Mouse (Mus musculus): ENCODE results near the gene Rpia. TPM values are rescaled to one million over a fixed set of nuclear protein-coding genes. Genes with fewer than 3 reads are reported as not detected.

Rpia gene
- polyA plus RNA-seq, 1 experiment, result 10.0 TPM

- no peak overlapping the region for H3K4me3 ChIP-seq (ENCODE audit: insufficient read depth, poor library complexity, severe bottlenecking)
- H3ac ChIP-seq (ENCODE audit: control insufficient read depth, insufficient read length, low read depth), result no peak overlapping the region
- no peaks in the 10 kb centered on the region for H3K27me3 ChIP-seq (ENCODE audit: control insufficient read depth, insufficient read depth, insufficient read length)
- no peaks in the 10 kb centered on the region for H3K79me2 ChIP-seq (ENCODE audit: control insufficient read depth, insufficient read depth)
- no peaks in the 10 kb centered on the region for H3K79me3 ChIP-seq (ENCODE audit: low read depth)
- TF ChIP-seq MAX (IDR thresholded peaks at IDR 0.05) (no peak), USF1 (IDR thresholded peaks at IDR 0.05; ENCODE audit: low read depth) (no peak), CTCF (IDR thresholded peaks at IDR 0.05; ENCODE audit: control insufficient read depth, insufficient read depth, insufficient read length) (no peak), MYOG (IDR thresholded peaks at IDR 0.05; ENCODE audit: control insufficient read depth, extremely low read depth, insufficient read length) (no peak), MYOD1 (IDR thresholded peaks at IDR 0.05; ENCODE audit: control insufficient read depth, insufficient read length, low read depth) (no peak), FOSL1 (IDR thresholded peaks at IDR 0.05; ENCODE audit: insufficient read depth, low read length, poor library complexity, severe bottlenecking) (no peak), CEBPB (IDR thresholded peaks at IDR 0.05; ENCODE audit: low read depth) (no peak)
- peaks cover 5% of the 10 kb centered on the region for H3K36me3 ChIP-seq (ENCODE audit: control insufficient read depth, insufficient read depth)
Measured at GRCm38 (mm10) chr6:70773769-70774168, 18.3 kb downstream of the Rpia start.

- no peaks in the 10 kb centered on the region for H3K79me3 ChIP-seq (ENCODE audit: low read depth)
- no peak for TF ChIP-seq MAX (IDR thresholded peaks at IDR 0.05)
- TF ChIP-seq MYOD1 (IDR thresholded peaks at IDR 0.05; ENCODE audit: control insufficient read depth, insufficient read length, low read depth), result no peak
- no peak for TF ChIP-seq MYOG (IDR thresholded peaks at IDR 0.05; ENCODE audit: control insufficient read depth, extremely low read depth, insufficient read length)
- peak; percentile 89 for TF ChIP-seq CTCF (IDR thresholded peaks at IDR 0.05; ENCODE audit: control insufficient read depth, insufficient read depth, insufficient read length)
- no peak for TF ChIP-seq CEBPB (IDR thresholded peaks at IDR 0.05; ENCODE audit: low read depth)
- no peak overlapping the region for H3K4me3 ChIP-seq (ENCODE audit: insufficient read depth, poor library complexity, severe bottlenecking)
- no peak overlapping the region for H3ac ChIP-seq (ENCODE audit: control insufficient read depth, insufficient read length, low read depth)
- H3K36me3 ChIP-seq (ENCODE audit: control insufficient read depth, insufficient read depth), result peaks cover 15% of the 10 kb centered on the region
- no peaks in the 10 kb centered on the region for H3K79me2 ChIP-seq (ENCODE audit: control insufficient read depth, insufficient read depth)
- no peaks in the 10 kb centered on the region for H3K27me3 ChIP-seq (ENCODE audit: control insufficient read depth, insufficient read depth, insufficient read length)
Measured at GRCm38 (mm10) chr6:70768769-70769168, 23.3 kb downstream of the Rpia start.

GRCm38 (mm10) chr6:70765076-70765475, 27.0 kb downstream of the Rpia start:
- Histone ChIP-seq H3ac (ENCODE audit: control insufficient read depth, insufficient read length, low read depth) (no peak overlapping the region), H3K79me2 (ENCODE audit: control insufficient read depth, insufficient read depth) (no peaks in the 10 kb centered on the region), H3K4me3 (ENCODE audit: insufficient read depth, poor library complexity, severe bottlenecking) (no peak overlapping the region), H3K36me3 (ENCODE audit: control insufficient read depth, insufficient read depth) (peaks cover 10% of the 10 kb centered on the region), H3K27me3 (ENCODE audit: control insufficient read depth, insufficient read depth, insufficient read length) (no peaks in the 10 kb centered on the region), H3K79me3 (ENCODE audit: low read depth) (no peaks in the 10 kb centered on the region)
- TF ChIP-seq CEBPB (IDR thresholded peaks at IDR 0.05; ENCODE audit: low read depth) (no peak), MAX (IDR thresholded peaks at IDR 0.05) (no peak), CTCF (IDR thresholded peaks at IDR 0.05; ENCODE audit: control insufficient read depth, insufficient read depth, insufficient read length) (no peak), USF1 (IDR thresholded peaks at IDR 0.05; ENCODE audit: low read depth) (no peak), MYOG (IDR thresholded peaks at IDR 0.05; ENCODE audit: control insufficient read depth, extremely low read depth, insufficient read length) (no peak), FOSL1 (IDR thresholded peaks at IDR 0.05; ENCODE audit: insufficient read depth, low read length, poor library complexity, severe bottlenecking) (no peak), MYOD1 (IDR thresholded peaks at IDR 0.05; ENCODE audit: control insufficient read depth, insufficient read length, low read depth) (no peak)

GRCm38 (mm10) chr6:70764551-70764950, 27.5 kb downstream of the Rpia start:
- no peaks in the 10 kb centered on the region for H3K79me3 ChIP-seq (ENCODE audit: low read depth)
- peaks cover 10% of the 10 kb centered on the region for H3K36me3 ChIP-seq (ENCODE audit: control insufficient read depth, insufficient read depth)
- no peak overlapping the region for H3ac ChIP-seq (ENCODE audit: control insufficient read depth, insufficient read length, low read depth)
- no peak overlapping the region for H3K4me3 ChIP-seq (ENCODE audit: insufficient read depth, poor library complexity, severe bottlenecking)
- no peaks in the 10 kb centered on the region for H3K79me2 ChIP-seq (ENCODE audit: control insufficient read depth, insufficient read depth)
- TF ChIP-seq MYOG (IDR thresholded peaks at IDR 0.05; ENCODE audit: control insufficient read depth, extremely low read depth, insufficient read length) (no peak), CEBPB (IDR thresholded peaks at IDR 0.05; ENCODE audit: low read depth) (no peak), CTCF (IDR thresholded peaks at IDR 0.05; ENCODE audit: control insufficient read depth, insufficient read depth, insufficient read length) (no peak), FOSL1 (IDR thresholded peaks at IDR 0.05; ENCODE audit: insufficient read depth, low read length, poor library complexity, severe bottlenecking) (no peak), MYOD1 (IDR thresholded peaks at IDR 0.05; ENCODE audit: control insufficient read depth, insufficient read length, low read depth) (no peak), MAX (IDR thresholded peaks at IDR 0.05) (no peak), USF1 (IDR thresholded peaks at IDR 0.05; ENCODE audit: low read depth) (no peak)
- H3K27me3 ChIP-seq (ENCODE audit: control insufficient read depth, insufficient read depth, insufficient read length), result no peaks in the 10 kb centered on the region

GRCm38 (mm10) chr6:70763881-70764280, 28.2 kb downstream of the Rpia start:
- TF ChIP-seq MYOD1 (IDR thresholded peaks at IDR 0.05; ENCODE audit: control insufficient read depth, insufficient read length, low read depth) (no peak), FOSL1 (IDR thresholded peaks at IDR 0.05; ENCODE audit: insufficient read depth, low read length, poor library complexity, severe bottlenecking) (no peak), MYOG (IDR thresholded peaks at IDR 0.05; ENCODE audit: control insufficient read depth, extremely low read depth, insufficient read length) (no peak), CEBPB (IDR thresholded peaks at IDR 0.05; ENCODE audit: low read depth) (no peak), CTCF (IDR thresholded peaks at IDR 0.05; ENCODE audit: control insufficient read depth, insufficient read depth, insufficient read length) (no peak), MAX (IDR thresholded peaks at IDR 0.05) (no peak), USF1 (IDR thresholded peaks at IDR 0.05; ENCODE audit: low read depth) (no peak)
- no peak overlapping the region for H3K4me3 ChIP-seq (ENCODE audit: insufficient read depth, poor library complexity, severe bottlenecking)
- H3K79me3 ChIP-seq (ENCODE audit: low read depth), result no peaks in the 10 kb centered on the region
- no peak overlapping the region for H3ac ChIP-seq (ENCODE audit: control insufficient read depth, insufficient read length, low read depth)
- no peaks in the 10 kb centered on the region for H3K27me3 ChIP-seq (ENCODE audit: control insufficient read depth, insufficient read depth, insufficient read length)
- no peaks in the 10 kb centered on the region for H3K79me2 ChIP-seq (ENCODE audit: control insufficient read depth, insufficient read depth)
- peaks cover 10% of the 10 kb centered on the region for H3K36me3 ChIP-seq (ENCODE audit: control insufficient read depth, insufficient read depth)

GRCm38 (mm10) chr6:70762659-70763058, 29.4 kb downstream of the Rpia start:
- no peaks in the 10 kb centered on the region for H3K27me3 ChIP-seq (ENCODE audit: control insufficient read depth, insufficient read depth, insufficient read length)
- no peak for TF ChIP-seq MAX (IDR thresholded peaks at IDR 0.05)
- no peak for TF ChIP-seq MYOG (IDR thresholded peaks at IDR 0.05; ENCODE audit: control insufficient read depth, extremely low read depth, insufficient read length)
- no peaks in the 10 kb centered on the region for H3K79me2 ChIP-seq (ENCODE audit: control insufficient read depth, insufficient read depth)
- H3K79me3 ChIP-seq (ENCODE audit: low read depth), result no peaks in the 10 kb centered on the region
- peaks cover 7% of the 10 kb centered on the region for H3K36me3 ChIP-seq (ENCODE audit: control insufficient read depth, insufficient read depth)
- H3ac ChIP-seq (ENCODE audit: control insufficient read depth, insufficient read length, low read depth), result no peak overlapping the region
- no peak overlapping the region for H3K4me3 ChIP-seq (ENCODE audit: insufficient read depth, poor library complexity, severe bottlenecking)

Data from C2C12 (cell line).